Mouse (Mus musculus) hindbrain, embryonic 10.5 days (tissue): ENCODE results near the gene Rras2. TPM values are rescaled to one million over a fixed set of nuclear protein-coding genes. Genes with fewer than 3 reads are reported as not detected.

ENCODE experiments used
- DNase-seq: peaks from one replicate; pipeline ENCODE4 v3.0.0-alpha.2; 2017; ENCODE audit warnings: low spot score
- H3K27ac ChIP-seq: fragments of 300-500 bp; sonication (generic); 2 replicates; pipeline ENCODE4 v1.5.1; 2016; ENCODE audit warnings: mild to moderate bottlenecking, moderate library complexity
- H3K27me3 ChIP-seq: fragments of 300-500 bp; sonication (generic); 2 replicates; pipeline ENCODE4 v1.6.1; 2016; ENCODE audit warnings: mild to moderate bottlenecking; ENCODE audit not compliant: poor library complexity, insufficient read depth, severe bottlenecking
- H3K36me3 ChIP-seq: fragments of 300-500 bp; sonication (generic); 2 replicates; pipeline ENCODE4 v1.6.1; 2016; ENCODE audit warnings: mild to moderate bottlenecking, moderate library complexity
- H3K4me1 ChIP-seq: fragments of 300-500 bp; sonication (generic); replicated peaks from 2 replicates; pipeline ENCODE4 v1.6.1; 2016; ENCODE audit warnings: mild to moderate bottlenecking
- H3K4me3 ChIP-seq: fragments of 300-500 bp; sonication (generic); 2 replicates; pipeline ENCODE4 v1.5.1; 2016; ENCODE audit warnings: mild to moderate bottlenecking, moderate library complexity
- H3K9me3 ChIP-seq: fragments of 300-500 bp; sonication (generic); 2 replicates; pipeline ENCODE4 v1.6.1; 2016; ENCODE audit warnings: mild to moderate bottlenecking, moderate library complexity
- WGBS: fragments of 180-500 bp; shearing (Covaris S2); methylation state at CpG from one replicate; pipeline ENCODE4 v1.1.7; 2016; 5-methylcytosine and 5-hydroxymethylcytosine counted together
- polyA plus RNA-seq: library from polyadenylated mRNA; unstranded; fragments of >200 nt; fragmentation: Nextera tagmentation; extraction: Ambion mirVana; gene quantifications from 2 replicates; pipeline ENCODE4 v1.2.1, GENCODE M21; 2016

The Rras2 gene
- polyA plus RNA-seq, 1 experiment from 2014 or later, result 21.0 TPM

- no peaks in the 10 kb centered on the region for H3K9me3 ChIP-seq
- no peak overlapping the region for H3K4me3 ChIP-seq
- no peak overlapping the region for H3K27ac ChIP-seq
- WGBS, result 86% methylated on average over 4 of the region's 4 CpGs
- no peaks in the 10 kb centered on the region for H3K27me3 ChIP-seq
- peaks cover 26% of the 10 kb centered on the region for H3K36me3 ChIP-seq
- H3K4me1 ChIP-seq, result no peaks in the 10 kb centered on the region
- DNase-seq, result no peak
Observed at GRCm38 (mm10) chr7:114037237-114037636, 80.3 kb downstream of the Rras2 start.

GRCm38 (mm10) chr7:114029596-114029995 is 88.0 kb downstream of the Rras2 start:
- no peak overlapping the region for H3K4me3 ChIP-seq
- H3K4me1 ChIP-seq, result no peaks in the 10 kb centered on the region
- H3K9me3 ChIP-seq, result no peaks in the 10 kb centered on the region
- DNase-seq, result no peak
- no peaks in the 10 kb centered on the region; the same call in 1 of the 2 replicates for H3K36me3 ChIP-seq
- H3K27ac ChIP-seq, result no peak overlapping the region
- 88% methylated on average over 6 of the region's 6 CpGs for WGBS
- H3K27me3 ChIP-seq, result no peaks in the 10 kb centered on the region

GRCm38 (mm10) chr7:114028828-114029227 is 88.8 kb downstream of the Rras2 start:
- no peak overlapping the region for H3K4me3 ChIP-seq
- no peaks in the 10 kb centered on the region; the same call in 1 of the 2 replicates for H3K36me3 ChIP-seq
- 88% methylated on average over 5 of the region's 5 CpGs for WGBS

GRCm38 (mm10) chr7:114027406-114027805 is 90.2 kb downstream of the Rras2 start:
- 89% methylated on average over 3 of the region's 3 CpGs for WGBS
- no peak overlapping the region for H3K27ac ChIP-seq
- H3K27me3 ChIP-seq, result no peaks in the 10 kb centered on the region
- no peaks in the 10 kb centered on the region for H3K36me3 ChIP-seq
- H3K4me1 ChIP-seq, result no peaks in the 10 kb centered on the region
- no peak for DNase-seq
- H3K9me3 ChIP-seq, result no peaks in the 10 kb centered on the region
- H3K4me3 ChIP-seq, result no peak overlapping the region

More at GRCm38 (mm10) chr7:114028828-114029227, 88.8 kb downstream of the Rras2 start:
- Histone ChIP-seq H3K27me3 (no peaks in the 10 kb centered on the region), H3K9me3 (no peaks in the 10 kb centered on the region), H3K4me1 (no peaks in the 10 kb centered on the region), H3K27ac (no peak overlapping the region)
- no peak for DNase-seq

- Histone ChIP-seq H3K4me3 (no peak overlapping the region), H3K9me3 (no peaks in the 10 kb centered on the region), H3K36me3 (no peaks in the 10 kb centered on the region), H3K27ac (no peak overlapping the region), H3K4me1 (no peaks in the 10 kb centered on the region), H3K27me3 (no peaks in the 10 kb centered on the region)
- 90% methylated on average over 8 of the region's 8 CpGs for WGBS
- DNase-seq, result no peak
Observed at GRCm38 (mm10) chr7:114026923-114027322, 90.7 kb downstream of the Rras2 start.

GRCm38 (mm10) chr7:114020704-114021093 is 96.9 kb downstream of the Rras2 start:
- H3K27ac ChIP-seq, result peak overlapping the region; percentile 73
- DNase-seq, result peak; percentile 76
- peak overlapping the region; percentile 54 for H3K4me3 ChIP-seq
- WGBS, result 3% methylated on average over 11 of the region's 11 CpGs
- peaks cover 6% of the 10 kb centered on the region; the same call in 1 of the 2 replicates for H3K27me3 ChIP-seq
- no peaks in the 10 kb centered on the region for H3K36me3 ChIP-seq
- peaks cover 13% of the 10 kb centered on the region; the same call in 1 of the 2 replicates for H3K4me1 ChIP-seq
- no peaks in the 10 kb centered on the region for H3K9me3 ChIP-seq

- 5% methylated on average over 11 of the region's 11 CpGs for WGBS
- peak overlapping the region; percentile 54 for H3K4me3 ChIP-seq
- peaks cover 13% of the 10 kb centered on the region; the same call in 1 of the 2 replicates for H3K4me1 ChIP-seq
- H3K36me3 ChIP-seq, result no peaks in the 10 kb centered on the region
- peaks cover 6% of the 10 kb centered on the region; the same call in 1 of the 2 replicates for H3K27me3 ChIP-seq
- H3K27ac ChIP-seq, result peak overlapping the region; percentile 73; the same call in 1 of the 2 replicates
- DNase-seq, result peak; percentile 25
- H3K9me3 ChIP-seq, result no peaks in the 10 kb centered on the region
Observed at GRCm38 (mm10) chr7:114020057-114020703, 97.4 kb downstream of the Rras2 start.

GRCm38 (mm10) chr7:114018861-114019260 is 98.7 kb downstream of the Rras2 start:
- no peaks in the 10 kb centered on the region for H3K9me3 ChIP-seq
- peaks cover 13% of the 10 kb centered on the region; the same call in 1 of the 2 replicates for H3K4me1 ChIP-seq
- no peak for DNase-seq
- no peak overlapping the region for H3K4me3 ChIP-seq
- 79% methylated on average over 3 of the region's 3 CpGs for WGBS
- H3K27me3 ChIP-seq, result peaks cover 6% of the 10 kb centered on the region; the same call in 1 of the 2 replicates
- no peak overlapping the region for H3K27ac ChIP-seq
- H3K36me3 ChIP-seq, result no peaks in the 10 kb centered on the region

- H3K36me3 ChIP-seq, result no peaks in the 10 kb centered on the region
- H3K27me3 ChIP-seq, result peaks cover 6% of the 10 kb centered on the region; the same call in 1 of the 2 replicates
- DNase-seq, result no peak
- no peaks in the 10 kb centered on the region for H3K9me3 ChIP-seq
- WGBS, result 87% methylated on average over 8 of the region's 8 CpGs
- H3K4me3 ChIP-seq, result no peak overlapping the region
- no peak overlapping the region for H3K27ac ChIP-seq
- H3K4me1 ChIP-seq, result peaks cover 23% of the 10 kb centered on the region
Observed at GRCm38 (mm10) chr7:114016001-114016949, 101.3 kb downstream of the Rras2 start.

- H3K9me3 ChIP-seq, result no peaks in the 10 kb centered on the region
- peaks cover 10% of the 10 kb centered on the region for H3K4me1 ChIP-seq
- H3K4me3 ChIP-seq, result no peak overlapping the region
- H3K36me3 ChIP-seq, result no peaks in the 10 kb centered on the region
- WGBS, result 65% methylated on average over 9 of the region's 9 CpGs
- no peak overlapping the region for H3K27ac ChIP-seq
- DNase-seq, result no peak
- no peaks in the 10 kb centered on the region for H3K27me3 ChIP-seq
Observed at GRCm38 (mm10) chr7:114011726-114012443, 105.7 kb downstream of the Rras2 start.

- Histone ChIP-seq H3K9me3 (no peaks in the 10 kb centered on the region), H3K27ac (no peak overlapping the region), H3K4me3 (no peak overlapping the region), H3K4me1 (peaks cover 30% of the 10 kb centered on the region), H3K27me3 (no peaks in the 10 kb centered on the region; the same call in 1 of the 2 replicates), H3K36me3 (no peaks in the 10 kb centered on the region)
- DNase-seq, result peak; percentile 27
- WGBS, result 75% methylated on average over 5 of the region's 5 CpGs
Observed at GRCm38 (mm10) chr7:114007565-114007964, 110.0 kb downstream of the Rras2 start.

GRCm38 (mm10) chr7:114006456-114006855 is 111.1 kb downstream of the Rras2 start:
- Histone ChIP-seq H3K27ac (no peak overlapping the region), H3K36me3 (no peaks in the 10 kb centered on the region), H3K4me3 (no peak overlapping the region), H3K4me1 (peaks cover 24% of the 10 kb centered on the region), H3K27me3 (no peaks in the 10 kb centered on the region; the same call in 1 of the 2 replicates), H3K9me3 (no peaks in the 10 kb centered on the region)
- 90% methylated on average over 8 of the region's 8 CpGs for WGBS
- no peak for DNase-seq
